Mouse (Mus musculus) kidney, adult 8-10 months (tissue): ENCODE data around the gene Pstpip1.

ENCODE experiments used
- DNase-seq, 2 experiments: peaks; one replicate each; pipeline ENCODE4 v3.0.0; 2022

The Pstpip1 gene

DNA sequence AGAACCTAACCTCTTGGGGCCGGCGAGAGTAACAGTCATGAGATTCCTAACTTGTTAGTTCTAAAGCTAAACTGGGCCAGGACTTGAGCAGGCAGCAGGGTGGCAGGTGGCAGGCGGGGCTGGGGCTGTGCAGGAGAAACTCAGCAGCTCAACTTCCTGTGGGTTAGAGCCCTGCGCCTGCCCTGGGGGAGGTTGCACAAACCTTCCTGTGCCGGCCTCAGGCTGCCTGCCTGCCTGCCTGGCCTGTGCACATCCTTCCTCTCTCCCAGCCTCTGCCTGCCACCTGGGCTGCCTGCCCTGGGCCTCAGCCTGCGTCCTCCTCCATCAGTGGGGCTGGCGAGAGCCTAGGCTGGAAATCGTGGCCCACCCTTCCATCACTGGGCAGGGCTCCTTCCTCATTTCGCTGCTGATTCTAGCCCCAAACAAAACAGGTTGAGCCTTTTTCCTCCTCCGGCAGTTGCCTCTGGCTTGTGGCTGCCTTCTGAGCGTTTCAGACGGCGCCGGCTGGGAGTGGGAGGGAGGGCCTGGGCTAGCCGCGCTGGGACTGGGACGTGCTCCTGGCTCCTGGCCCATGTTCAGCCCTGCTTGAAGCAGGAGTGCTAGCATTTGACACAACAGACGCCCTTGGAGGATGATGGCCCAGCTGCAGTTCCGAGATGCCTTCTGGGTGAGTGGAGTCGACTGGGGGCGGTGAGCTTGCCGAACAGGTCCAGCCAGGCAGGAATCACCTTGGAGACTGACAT lies at the start of gene Pstpip1:
Gene Pstpip1 (plus strand): TSS at position 185 of the 743 bp plus-strand sequence.
- peak; percentile 35 to 47 for DNase-seq

DNA sequence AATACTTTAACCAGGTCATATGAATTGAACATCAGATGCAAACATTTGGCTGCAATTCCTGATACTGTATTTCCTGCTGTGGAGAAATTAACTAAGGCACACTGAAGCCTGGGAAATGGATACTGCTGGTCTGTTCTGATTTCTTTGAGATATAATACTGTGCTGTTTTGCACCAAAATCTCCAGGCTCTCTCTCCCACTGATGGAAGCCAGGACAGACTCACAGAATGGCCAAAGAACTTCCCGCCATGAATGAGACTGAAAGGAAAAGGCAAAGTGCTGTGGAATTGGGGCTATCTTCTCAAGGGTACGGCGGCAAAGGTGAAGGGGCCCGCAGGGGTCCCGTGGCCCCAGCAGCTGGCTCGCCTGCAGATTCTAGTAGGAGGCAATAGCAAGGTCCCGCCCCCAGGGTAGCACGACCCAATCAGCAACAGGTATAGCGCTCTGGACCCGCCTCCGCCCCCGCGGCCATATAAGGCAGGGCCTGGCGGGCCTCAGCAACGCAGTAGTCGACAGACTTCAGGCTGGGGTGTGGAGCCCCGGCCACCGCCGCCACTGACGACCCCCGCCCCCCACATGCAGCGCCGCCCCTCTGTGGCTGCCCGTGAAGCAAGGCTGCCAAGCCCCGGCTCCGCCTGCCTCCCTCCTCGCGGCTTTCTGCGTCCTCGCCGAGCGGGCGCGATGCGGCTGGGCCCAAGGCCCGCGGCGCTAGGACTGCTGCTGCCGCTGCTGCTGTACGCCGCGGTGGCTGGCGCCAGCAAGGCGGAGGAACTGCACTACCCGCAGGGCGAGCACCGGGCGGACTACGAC lies 48.2 kb upstream of the Pstpip1 start, which contains the start of gene Rcn2:
Gene Rcn2 (plus strand): TSS at position 474 of the 809 bp plus-strand sequence.
- peak; percentile 92 to 95 for DNase-seq

DNA sequence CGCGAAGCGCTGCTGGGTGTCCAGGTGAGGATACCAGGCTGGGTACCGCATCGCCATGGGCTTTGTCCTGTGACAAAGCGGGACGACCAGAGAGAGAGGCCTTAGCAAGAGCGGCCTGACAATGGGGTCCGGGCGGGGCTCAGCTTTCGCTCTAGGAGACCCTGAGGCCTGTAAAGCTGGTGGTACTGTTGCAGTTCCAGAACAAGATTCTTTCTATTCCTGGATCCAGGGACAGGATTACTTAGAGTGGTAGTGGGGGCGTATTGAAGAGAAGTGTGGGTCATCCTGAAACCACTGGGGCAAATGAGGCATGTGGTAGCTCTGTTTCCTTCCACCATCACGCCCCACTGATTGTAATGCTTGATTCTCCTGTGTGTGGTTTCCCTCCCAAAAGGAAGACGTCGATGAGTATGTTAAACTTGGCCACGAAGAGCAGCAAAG lies 47.6 kb upstream of the Pstpip1 start:
- DNase-seq = no peak

DNA sequence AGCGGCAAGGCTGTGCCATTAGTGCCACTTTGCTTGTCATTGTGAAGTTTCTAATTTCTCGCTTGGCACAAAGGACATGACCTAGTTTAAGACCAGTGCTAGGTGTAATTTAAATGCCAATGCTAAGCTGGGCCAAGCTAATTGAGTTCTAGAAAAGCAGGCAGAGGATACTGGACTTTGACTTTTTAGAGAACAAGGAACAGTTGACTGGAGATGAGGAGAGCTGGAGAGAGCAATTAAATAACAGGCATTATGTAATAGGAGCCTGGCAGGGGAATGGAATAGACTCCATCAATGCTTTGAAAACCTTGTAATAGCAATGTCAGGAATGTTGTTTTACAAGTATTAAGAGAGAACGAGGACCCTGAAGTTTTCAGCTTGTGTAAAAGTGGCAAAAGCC lies 36.0 kb upstream of the Pstpip1 start:
- DNase-seq = peak; percentile 24 to 84

DNA sequence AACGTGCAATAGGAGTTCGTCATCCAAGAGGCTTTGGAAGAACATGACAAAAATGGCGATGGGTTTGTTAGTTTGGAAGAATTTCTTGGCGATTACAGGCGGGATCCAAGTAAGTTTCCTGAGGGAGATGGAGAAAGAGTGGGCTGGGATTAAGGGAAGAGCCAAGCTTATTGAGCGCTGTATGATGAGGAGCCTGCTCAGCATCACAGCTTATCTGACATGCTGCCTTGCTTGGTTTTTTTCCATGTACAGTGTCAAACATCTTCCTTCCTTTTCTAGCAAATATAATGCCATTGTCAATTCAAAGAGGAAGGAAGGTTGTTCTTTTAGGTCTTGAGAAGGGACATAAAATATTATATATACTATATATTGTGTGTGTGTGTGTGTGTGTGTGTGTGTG lies 33.6 kb upstream of the Pstpip1 start:
- no peak for DNase-seq

DNA sequence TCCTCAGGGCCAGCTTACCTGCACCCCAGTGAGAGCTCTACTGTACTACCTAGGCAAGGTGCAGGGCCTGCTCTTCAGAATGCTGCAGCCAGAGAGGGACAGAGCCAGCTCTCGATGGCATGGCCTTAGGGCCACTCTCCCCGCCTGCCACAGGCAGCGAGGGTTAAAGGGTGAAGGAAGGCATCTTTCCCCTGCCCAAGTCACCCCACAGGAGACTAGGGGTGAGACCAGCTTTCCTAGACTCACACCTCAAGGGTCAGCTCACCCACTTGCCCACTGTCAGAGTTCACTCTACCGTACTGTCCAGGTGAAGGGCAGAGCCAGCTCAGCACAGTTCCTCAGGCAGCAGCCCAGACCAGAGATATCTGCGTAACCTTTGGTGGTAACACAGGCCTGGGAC lies 27.4 kb upstream of the Pstpip1 start:
- DNase-seq = no peak

DNA sequence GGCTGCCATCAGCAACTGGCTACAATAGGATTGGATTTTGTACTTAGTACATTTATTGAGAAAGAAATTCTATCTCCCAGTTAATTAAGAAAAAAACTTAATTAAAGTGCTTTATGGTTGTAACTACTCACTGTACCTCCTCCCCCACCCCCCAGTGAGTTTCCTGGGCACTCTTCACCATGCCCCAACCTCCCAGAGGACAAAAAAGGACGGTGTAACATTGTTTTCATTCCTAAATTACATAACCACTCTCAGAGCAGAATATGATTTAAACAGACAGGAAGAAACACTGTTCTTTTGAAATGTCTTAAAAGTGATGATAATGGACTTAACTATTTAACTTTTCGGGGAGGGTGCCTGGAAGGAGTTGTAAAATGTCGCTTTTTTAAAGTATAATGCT lies 24.8 kb upstream of the Pstpip1 start:
- no peak for DNase-seq

DNA sequence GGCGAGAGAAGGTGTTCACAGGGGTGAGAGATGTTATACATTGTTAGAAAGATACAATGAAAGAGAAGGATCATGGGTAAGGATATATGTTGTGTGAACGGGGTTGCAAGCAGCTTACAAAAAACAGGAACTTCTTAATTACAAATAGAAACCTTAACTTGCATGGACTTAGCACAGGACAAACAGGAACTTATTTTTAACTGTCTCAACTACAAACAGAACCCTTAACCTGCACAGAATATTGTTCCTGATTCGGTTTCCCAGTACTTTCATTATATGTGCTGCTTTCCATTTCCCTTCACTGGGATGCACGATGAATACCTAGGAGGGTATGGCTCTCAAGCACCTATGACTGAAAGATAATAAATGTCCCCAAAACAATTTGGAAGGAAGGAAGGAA lies 21.8 kb upstream of the Pstpip1 start:
- DNase-seq = no peak

DNA sequence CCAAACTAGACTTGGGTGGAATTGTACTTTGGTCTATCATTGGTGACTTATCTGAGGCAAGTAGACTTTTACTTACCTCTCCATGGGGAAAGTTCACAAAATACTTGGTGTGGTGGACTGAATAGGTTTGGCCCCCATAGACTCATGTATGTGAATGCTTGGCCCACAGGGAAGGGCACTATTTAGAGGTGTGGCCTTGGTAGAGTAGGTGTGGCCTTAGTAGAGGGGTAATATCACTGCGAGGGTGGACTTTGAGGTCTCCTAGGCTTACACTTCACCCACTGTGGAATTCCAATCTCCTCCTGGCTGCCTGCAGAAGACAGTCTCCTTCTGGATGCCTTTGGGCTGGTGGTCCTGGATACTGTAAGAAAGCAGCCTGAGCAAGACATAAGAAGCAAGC lies 21.1 kb upstream of the Pstpip1 start:
- DNase-seq = no peak

DNA sequence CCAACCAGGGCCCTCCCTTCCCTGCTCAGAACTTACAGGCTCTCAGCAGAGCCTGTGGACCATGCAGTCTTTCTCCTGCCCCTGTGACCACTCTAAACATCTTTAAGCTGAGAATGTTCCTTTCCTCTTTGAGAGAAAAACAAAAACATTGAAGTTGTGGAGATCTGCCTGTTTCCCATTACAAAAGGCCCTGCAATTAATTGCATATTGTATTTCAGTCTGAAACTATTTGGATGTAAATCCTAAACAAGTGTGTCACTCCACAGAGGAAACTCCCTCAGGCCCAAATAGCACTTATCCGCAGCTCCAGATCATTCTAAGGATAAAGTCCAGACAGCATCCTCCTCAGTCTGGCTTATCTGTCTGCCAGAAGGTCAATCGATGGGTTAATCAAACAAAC lies 16.9 kb upstream of the Pstpip1 start:
- DNase-seq = no peak

DNA sequence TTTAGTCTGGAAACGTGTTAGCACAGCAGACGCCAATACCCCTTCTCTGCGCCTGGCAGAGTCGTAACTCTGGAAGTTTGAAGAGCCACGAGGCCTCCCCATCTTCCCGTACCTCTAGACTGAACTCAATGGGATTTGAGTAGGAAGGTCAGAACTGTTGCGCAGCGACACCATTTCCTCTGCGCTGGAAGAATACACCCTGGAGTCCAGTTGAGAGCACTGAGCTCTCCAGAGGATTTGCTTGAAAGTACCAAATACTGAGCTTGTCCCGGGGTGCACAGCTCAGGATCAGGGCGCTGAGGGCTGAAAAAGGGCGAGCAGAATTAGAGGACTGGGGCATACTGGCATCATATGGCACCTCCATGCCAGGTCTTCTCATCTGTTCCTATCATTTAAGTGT lies 14.9 kb upstream of the Pstpip1 start:
- peak in 1 of 2 experiments; percentile 13 for DNase-seq

DNA sequence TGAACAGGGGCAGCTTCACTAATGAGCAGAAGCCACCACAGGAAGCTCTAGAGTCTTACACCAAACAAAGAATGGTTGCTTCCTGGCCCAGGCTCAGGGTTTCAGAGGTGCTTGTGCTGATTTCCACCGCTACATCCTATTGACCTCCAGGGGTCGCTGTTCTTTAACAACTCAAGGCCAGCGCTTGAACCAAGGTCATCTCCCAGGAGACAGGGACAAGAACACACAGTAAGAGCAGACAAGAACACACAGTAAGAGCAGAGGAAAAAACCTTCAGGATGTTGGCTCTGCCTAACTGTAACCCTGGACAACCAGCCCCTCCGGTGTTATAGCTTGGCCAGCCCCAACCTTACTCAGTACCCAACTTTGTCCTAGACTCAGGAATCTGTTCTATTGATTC lies 14.5 kb upstream of the Pstpip1 start:
- peak; percentile 68 to 79 for DNase-seq

DNA sequence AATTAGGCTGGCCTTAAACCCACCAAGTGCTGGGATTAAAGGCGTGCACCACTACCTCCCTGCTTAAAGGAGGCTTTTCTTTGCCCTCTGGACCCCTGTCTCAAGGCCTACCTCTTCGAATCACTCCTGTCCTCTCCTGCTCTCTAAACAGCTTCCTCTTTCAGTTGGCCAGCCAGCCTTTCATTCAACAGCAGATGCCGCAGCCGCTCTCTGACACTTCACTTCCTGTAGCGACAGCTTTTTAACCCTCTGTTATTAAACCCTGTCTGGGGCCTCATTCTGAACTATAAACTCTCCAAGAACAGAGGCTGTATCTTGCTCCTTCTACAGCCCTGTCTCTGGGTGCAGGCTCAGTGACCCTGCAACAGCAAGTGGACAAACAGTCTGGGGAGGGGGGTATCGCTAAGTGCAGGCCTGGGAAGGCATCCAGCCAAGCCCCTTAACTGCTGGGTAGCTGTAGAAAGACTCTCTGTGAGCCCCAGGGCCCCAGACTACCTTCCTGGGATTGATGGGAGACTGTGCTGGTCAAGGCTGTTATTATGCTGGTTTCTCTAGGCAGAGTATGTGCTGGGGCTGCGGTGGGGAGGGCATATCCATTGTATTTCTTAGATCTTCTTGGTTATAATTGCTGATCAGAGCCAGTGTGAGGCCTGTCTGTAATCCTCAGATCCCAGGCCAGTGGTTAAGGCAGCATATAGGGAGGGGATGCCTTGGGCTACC lies 13.7 kb upstream of the Pstpip1 start:
- peak; percentile 17 to 23 for DNase-seq

DNA sequence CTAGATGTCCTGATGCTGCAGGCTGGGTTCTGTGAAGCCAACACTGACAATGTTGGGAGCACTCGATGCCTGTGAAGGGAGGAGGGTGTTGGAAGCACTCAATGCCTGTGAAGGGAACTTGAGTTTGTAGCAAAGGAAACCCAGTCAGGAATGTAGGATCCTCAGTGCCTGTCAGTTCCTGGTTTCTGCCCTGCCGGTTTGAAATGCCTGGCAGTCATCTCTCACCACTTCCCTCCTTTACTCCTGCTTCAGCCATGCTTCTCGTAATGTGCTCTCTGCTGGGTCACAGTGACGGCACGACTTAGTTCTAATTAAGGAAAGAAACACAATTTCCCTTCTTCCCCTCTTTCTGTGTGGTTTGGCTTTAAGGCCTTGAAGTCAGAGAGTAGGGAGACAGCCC lies 10.2 kb upstream of the Pstpip1 start:
- DNase-seq = no peak

DNA sequence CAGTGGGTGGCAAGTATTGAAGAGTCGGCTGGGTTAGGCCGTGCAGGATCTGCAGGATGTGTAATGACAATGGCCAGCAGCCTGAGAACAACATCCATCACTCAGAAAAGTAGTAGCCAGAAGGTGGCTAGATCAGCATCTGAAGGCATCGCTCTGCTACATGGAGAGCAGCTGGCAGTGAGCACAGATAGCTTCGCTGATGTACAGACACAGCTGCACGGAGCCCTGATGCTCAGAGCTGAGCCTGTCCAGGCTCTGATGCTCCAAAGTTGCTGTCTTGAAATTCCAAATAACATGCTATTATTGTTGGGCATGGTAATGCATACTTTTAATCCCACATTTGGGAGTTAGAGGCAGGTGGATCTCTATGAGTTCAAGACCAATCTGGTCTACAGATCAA lies 3.2 kb upstream of the Pstpip1 start:
- no peak for DNase-seq

DNA sequence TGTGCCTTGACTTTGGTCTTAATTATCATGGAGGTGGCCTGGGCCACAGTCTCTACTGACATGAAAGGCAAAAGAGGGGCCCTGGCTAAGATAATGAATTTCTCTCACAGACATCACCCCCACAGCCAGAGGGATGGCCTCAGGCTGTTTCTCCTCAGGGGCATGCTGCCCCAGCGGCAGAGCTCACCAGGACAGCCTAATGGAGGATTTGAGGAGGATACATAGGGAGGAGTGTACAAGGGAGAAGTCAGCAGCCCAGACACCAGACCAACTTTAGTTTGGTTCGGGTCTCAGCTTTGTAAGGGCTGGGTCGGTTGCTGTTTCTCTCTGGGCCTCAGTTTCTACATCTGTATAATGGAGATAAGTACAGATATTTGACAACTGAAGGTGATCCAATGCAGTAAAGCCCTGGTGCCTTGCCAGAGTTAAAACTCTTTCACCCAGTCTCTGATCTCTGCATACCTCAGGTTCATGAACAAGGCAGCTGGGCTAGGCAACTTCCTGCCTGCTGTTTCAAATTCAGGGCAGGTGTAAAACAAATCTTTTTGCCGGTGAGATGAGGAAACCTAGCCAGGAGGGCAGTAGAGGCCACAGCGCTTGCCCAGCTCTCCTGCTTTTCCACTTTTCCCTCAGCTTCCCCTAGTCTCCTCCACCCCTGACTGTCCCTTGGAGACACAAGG lies 924 bp downstream of the Pstpip1 start:
- no peak for DNase-seq

DNA sequence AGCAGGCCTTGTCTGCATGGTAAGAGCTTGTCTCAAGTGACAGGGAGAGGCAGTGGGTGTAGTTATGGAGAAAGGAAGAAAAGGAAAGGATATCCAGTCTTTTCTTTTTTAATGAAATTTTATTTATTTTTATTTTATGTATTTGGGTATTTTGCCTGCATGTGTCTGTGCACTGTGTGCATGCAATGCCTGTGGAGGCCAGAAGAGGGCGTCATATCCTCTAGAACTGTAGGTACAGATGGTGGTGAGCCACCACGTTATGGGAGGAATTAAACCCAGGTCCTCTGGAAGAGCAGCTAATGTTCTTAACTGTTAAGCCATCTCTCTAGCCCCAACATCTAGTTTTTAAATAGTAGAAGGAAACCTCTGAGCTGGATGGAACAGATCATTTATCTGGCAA lies 2.3 kb downstream of the Pstpip1 start:
- no peak for DNase-seq

DNA sequence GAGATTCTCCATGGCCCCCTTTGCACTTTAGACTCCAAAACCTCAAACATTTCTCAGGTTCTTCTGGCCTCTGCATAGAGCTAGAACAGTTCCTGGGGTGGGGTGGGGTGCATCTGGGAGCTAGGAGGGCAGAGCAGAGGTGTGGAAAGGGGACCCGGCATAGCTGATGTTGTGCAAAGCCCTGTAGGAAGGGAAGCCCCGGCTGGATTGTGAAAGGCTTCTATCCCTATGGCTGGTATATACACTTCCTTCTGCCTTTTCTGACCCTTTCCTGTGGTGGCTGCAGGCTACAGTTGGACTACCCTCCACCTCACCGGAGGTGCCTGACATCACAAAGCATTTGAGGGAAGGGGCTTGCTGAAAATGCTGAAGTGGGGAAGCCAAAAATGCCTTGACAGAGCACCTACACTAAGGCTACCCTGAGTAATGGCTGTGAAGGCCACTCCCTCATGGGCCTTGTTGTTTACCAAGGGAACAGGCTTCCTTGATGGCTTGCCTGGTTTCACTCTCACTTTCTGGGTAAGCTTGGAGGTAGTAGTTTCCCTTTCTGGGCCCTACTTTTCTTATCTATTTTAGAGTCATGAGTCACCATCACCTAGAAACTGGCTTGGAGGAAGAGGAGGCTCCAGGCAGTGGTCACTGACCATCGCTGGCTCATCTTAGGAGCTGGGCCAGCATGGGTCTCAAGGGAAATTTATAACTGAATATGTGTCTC lies 8.0 kb downstream of the Pstpip1 start:
- DNase-seq = no peak

DNA sequence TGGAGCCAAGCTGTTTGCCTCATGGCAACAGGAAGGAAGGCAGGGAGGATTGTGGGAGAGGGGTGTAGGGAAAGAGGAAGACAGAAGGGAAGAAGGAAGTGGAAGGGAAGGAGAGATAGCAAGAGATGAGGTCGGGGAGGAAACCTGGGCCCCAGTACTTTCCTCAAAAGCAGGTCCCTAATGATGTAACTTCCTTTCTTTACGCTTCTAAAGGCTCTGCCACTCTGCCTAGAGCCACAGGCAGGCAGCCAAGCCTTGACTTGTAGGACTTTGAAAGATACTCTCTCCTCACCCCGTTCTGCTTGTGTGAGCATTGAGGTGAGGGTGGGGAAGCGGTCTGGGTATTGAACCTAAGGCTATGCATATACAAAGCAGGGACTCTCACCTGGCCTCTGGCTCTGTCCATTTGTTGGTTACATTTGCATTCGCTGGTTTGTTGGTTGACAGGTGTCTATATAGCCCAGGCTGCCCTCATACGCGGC lies 10.3 kb downstream of the Pstpip1 start:
- DNase-seq = no peak

DNA sequence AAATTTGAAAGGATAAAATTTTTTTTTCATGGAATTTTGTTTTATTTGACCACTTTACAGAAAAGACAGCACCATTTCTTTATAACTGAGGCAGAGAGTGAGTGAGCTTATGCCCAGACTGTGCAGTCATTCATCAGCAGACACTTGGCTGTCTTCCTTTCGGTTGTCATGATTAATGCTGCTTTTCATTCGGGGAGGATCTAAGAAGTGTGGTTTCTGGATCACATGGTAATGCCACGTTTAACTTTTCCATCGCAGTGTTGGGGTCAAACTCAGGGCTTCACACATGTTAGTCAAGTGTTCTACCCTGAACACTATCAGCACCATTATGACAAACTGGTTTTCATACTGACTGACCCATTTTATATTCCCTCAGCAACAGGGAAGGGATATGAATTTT lies 11.3 kb downstream of the Pstpip1 start:
- no peak for DNase-seq

DNA sequence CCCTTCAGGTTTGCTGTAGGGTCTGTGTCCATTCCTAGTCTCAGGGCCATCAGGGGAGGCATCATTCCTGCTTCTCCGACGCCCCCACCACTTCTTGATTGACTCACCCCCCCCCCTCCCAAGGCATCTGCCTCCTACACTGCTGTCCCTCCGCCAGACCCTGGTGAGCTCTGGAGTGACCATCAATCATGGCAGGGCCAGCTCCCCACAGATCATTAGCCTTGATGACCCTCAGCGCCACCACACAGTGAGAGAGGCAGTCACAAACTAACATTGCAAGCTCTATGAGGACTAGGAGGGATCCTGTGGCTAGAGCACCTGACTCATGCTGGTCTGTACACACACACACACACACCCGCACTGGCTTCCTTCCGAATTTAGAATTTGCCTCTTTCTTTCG lies 15.2 kb downstream of the Pstpip1 start:
- no peak for DNase-seq
